Comparison of ENCODE assay signal across 8 mouse cellular contexts in genomic region chr1:153191943-153192329, GRCm38 (mm10). TPM values are rescaled to one million over a fixed set of nuclear protein-coding genes. Genes with fewer than 3 reads are reported as not detected.
A peak's percentile ranks its signal among the peaks of the same experiment; 100 is the strongest.
DNase-seq lines count a peak whose midpoint lies in the region; ATAC-seq lines count a peak whose summit lies in the region.

No protein-coding gene starts in this region.

- H3K4me2 ChIP-seq in heart, embryonic 13.5 days, result peak overlapping the region; percentile 49
- H3K4me2 ChIP-seq in midbrain, embryonic 11.5 days, result no peak overlapping the region

- H3K9ac ChIP-seq in heart, embryonic 13.5 days, result peak overlapping the region; percentile 53; the same call in 1 of the 2 replicates
- no peak overlapping the region for H3K9ac ChIP-seq in midbrain, embryonic 11.5 days (ENCODE audit: low read length)

- ATAC-seq in heart, embryonic 13.5 days (ENCODE audit: extremely low read depth, insufficient number of reproducible peaks, low FRiP score, low TSS enrichment), result 0 out of 2 replicates have a peak, but pooled peaks have one; percentile 31
- peak; percentile 70 for ATAC-seq in midbrain, embryonic 11.5 days (ENCODE audit: low FRiP score)
- ATAC-seq in granulocyte monocyte progenitor cell, adult 5-6 weeks (replicated peaks; ENCODE audit: poor library complexity, severe bottlenecking), result no peak

- no peaks in the 10 kb centered on the region for H3K9me3 ChIP-seq in heart, embryonic 13.5 days
- H3K9me3 ChIP-seq in midbrain, embryonic 11.5 days (ENCODE audit: control insufficient read depth, low read length), result no peaks in the 10 kb centered on the region

- H3K4me1 ChIP-seq in heart, embryonic 13.5 days, result peaks cover 47% of the 10 kb centered on the region
- no peaks in the 10 kb centered on the region for H3K4me1 ChIP-seq in midbrain, embryonic 11.5 days (ENCODE audit: control insufficient read depth, insufficient read depth, low read length)

- no peak overlapping the region for H3K4me3 ChIP-seq in heart, embryonic 13.5 days
- no peak overlapping the region for H3K4me3 ChIP-seq in midbrain, embryonic 11.5 days (ENCODE audit: low read depth, low read length)

- 14% methylated on average over 4 of the region's 5 CpGs for WGBS in heart, embryonic 13.5 days
- 33% methylated on average over 5 of the region's 5 CpGs for WGBS in midbrain, embryonic 11.5 days

- DNase-seq in left cerebral cortex, adult 18-20 months (ENCODE audit: low spot score in 2 of 2), result peak; percentile 43 to 59
- DNase-seq in left cerebral cortex, adult 8-10 months (ENCODE audit: low spot score in 2 of 2), result no peak
- DNase-seq in adrenal gland, postnatal 36 days, result peak; percentile 26 to 66
- DNase-seq in kidney, postnatal 10 days, result peak; percentile 93
- no peak for DNase-seq in midbrain, embryonic 11.5 days (ENCODE audit: low spot score, missing footprints)
- DNase-seq in spleen, adult 18-20 months, result no peak

- peak overlapping the region; percentile 93 for H3K27ac ChIP-seq in heart, embryonic 13.5 days (replicated peaks)
- no peak overlapping the region for H3K27ac ChIP-seq in midbrain, embryonic 11.5 days (ENCODE audit: low read depth, low read length)

- no peaks in the 10 kb centered on the region for H3K36me3 ChIP-seq in heart, embryonic 13.5 days
- H3K36me3 ChIP-seq in midbrain, embryonic 11.5 days (ENCODE audit: control insufficient read depth, insufficient read depth, low read length), result no peaks in the 10 kb centered on the region

- H3K27me3 ChIP-seq in heart, embryonic 13.5 days (replicated peaks), result no peaks in the 10 kb centered on the region
- peaks cover 7% of the 10 kb centered on the region; the same call in 1 of the 2 replicates for H3K27me3 ChIP-seq in midbrain, embryonic 11.5 days (ENCODE audit: control insufficient read depth, insufficient read depth, low read length)

RNA-seq across cellular contexts. Expression of gene Lamc2, which starts 5.7 kb away (rescaled TPM):
- total RNA-seq in left cerebral cortex, adult 18-20 months (2021), result 10 to 100 TPM; 11.2 TPM
- 10 to 100 TPM in 1 of 4 experiments, 1 to 10 TPM in 3; 8.3 to 10.1 (median 8.7) TPM for total RNA-seq in left cerebral cortex, adult 8-10 months (2022)
- 1 to 10 TPM; 1.0 to 2.8 TPM for total RNA-seq in adrenal gland, postnatal 36 days (2021)
- polyA plus RNA-seq in heart, embryonic 13.5 days (2015; fragmentation: Nextera tagmentation; extraction: Ambion mirVana), result 10.0 and 10.4 TPM in 2 replicates
- polyA plus RNA-seq in midbrain, embryonic 11.5 days (2014; fragmentation: Nextera tagmentation; extraction: Ambion mirVana), result 0.25 and 0.51 TPM in 2 replicates
- not detected in 2 replicates for total RNA-seq in granulocyte monocyte progenitor cell, adult 5-6 weeks (2014; fragmentation: Nextera tagmentation)
- total RNA-seq in granulocyte monocyte progenitor cell, adult 5-6 weeks (2017), result not detected in 2 replicates

Comparison
In these comparisons a context has a peak if more than half of its experiments do, and no peak if none do; other contexts are left out.
1. DNase-seq: peak in left cerebral cortex, adult 18-20 months (2 of 2), adrenal gland, postnatal 36 days (2 of 2) and kidney, postnatal 10 days (single experiment); none in left cerebral cortex, adult 8-10 months (0 of 2), midbrain, embryonic 11.5 days (single experiment) and spleen, adult 18-20 months (0 of 2).